Mouse (Mus musculus): ENCODE measurements at regions not wholly inside any gene's neighbourhood (a gene's known extent, or its start where the extent isn't known, plus 50 kb on each side); places are given as distances from the start of the nearest gene placed in this dataset.
"Not testable (repeated sequence)": the region's sequence is repeated elsewhere in the genome, so short reads cannot be mapped to it uniquely, and the experiment has no call there.

DNA sequence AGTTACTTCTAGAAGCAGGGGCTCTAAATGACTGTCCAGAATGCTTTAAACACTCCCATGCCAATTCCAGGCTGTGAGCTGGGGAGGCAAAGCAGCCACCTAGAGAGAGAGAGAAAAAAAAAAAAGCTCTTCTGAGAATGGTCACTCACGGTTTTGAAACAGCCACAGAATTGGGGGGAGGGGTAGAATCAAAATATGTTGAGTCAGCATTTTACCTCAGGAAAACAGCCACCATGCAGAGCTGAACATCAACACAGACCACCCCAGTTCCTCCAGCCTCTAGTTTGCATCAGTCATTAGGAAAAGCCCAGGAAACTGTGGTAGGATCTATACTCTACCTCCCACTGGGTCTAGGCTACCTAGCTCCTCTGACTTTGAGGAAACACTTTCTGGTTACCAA is 124.1 kb upstream of the Gm5150 start:
- ChIA-PET CTCF (interaction anchor here in 1 of 4 experiments (0.5 kb wide), 1 partner anchor 83 kb away, joined by 10 read pairs; no protein-coding TSS in a partner anchor), POLR2A (interaction anchor here in 1 of 4 experiments (0.6 kb wide), 1 partner anchor 54 kb away, joined by 3 read pairs; no protein-coding TSS in a partner anchor)

DNA sequence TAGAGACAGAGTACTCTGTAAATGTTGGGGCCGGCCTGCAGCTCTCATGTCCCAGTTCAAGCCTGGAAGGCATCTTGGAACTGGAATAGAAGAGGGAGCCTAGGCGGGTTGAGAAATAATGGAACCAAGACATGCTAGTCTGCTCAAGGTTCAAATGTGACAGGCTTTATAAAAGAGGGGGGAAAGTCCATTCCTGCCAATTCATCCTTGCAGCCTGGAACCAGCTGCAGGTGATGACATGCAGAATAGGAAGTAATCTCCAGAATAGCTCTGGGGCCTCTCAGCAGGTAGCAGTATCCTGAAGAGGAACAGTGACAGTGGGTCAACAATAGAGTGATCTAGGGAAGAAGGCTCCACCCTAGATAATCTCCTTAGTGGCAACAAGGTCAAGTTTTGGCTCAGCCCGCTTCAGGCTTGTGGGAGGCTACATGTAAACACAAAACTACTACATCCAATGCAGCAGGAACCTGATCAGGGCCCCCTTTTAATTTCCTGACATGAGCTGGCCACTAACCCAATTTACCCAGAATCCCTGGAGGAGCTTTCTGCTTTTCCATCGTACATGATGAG is 119.2 kb upstream of the Gm5150 start:
- CTCF ChIA-PET = not testable (repeated sequence)

DNA sequence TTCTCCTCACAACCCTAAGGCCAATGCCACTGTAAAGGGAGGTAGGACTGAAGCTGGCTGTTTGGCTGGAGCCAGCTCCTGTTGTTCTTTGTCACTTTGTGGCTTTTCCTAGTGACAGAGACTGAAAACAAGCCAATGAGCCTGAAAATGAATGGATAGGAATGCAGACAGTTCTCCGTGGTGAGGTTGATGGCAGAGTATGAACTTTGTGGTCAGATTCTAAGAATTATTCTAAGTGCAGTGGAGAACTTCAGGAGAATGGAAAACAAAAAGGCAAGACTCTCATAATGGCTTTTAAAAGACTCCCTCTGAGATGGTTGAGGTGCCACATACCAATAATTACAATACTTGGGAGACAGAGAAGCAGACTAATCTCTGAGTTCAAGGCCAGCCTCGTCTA is 109.7 kb upstream of the Gm5150 start:
- ChIA-PET POLR2A (no interaction called here), CTCF (no interaction called here)

More for the DNA sequence above, 119.2 kb upstream of the Gm5150 start:
- POLR2A ChIA-PET = not testable (repeated sequence)

DNA sequence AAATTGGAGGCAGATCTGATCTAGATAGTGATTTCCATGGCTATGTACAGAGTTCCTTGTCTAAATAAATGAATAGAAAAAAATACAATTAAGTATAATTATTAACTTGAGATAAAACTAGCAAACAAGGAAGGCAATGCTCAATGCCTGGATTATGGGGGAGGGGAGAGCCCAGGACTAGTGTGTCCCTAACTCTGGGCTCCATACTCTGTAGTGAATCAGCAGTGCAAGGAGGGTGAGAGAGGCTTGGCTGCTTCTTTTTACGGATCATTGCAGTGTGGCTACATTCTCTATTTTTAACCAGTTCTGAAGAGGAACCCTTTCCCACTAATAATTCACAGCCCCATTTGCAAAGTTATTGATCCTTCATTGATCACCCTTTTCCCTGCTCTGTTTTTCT is 101.3 kb upstream of the Gm5150 start:
- CTCF ChIA-PET = no interaction called here
- POLR2A ChIA-PET = no interaction called here

DNA sequence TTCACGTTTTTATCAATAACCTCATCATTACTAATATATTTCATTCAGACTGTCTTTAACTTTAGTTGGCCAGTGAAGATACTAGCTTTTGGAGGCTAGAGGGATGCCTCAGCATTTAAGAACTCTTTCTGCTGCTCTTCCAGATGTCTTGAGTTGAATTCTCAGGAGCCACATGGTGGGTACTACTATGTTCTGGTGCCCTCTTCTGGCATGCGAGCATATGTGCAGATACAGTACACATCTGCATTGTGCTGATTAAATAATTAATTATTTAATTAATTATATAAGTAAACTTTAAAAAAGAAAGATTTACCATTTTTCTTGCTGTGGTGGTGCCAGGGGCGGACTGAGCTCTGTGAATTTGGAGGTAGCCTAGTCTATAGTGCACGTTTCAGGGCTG is 98.8 kb upstream of the Gm5150 start:
- POLR2A ChIA-PET = no interaction called here
- CTCF ChIA-PET = no interaction called here

DNA sequence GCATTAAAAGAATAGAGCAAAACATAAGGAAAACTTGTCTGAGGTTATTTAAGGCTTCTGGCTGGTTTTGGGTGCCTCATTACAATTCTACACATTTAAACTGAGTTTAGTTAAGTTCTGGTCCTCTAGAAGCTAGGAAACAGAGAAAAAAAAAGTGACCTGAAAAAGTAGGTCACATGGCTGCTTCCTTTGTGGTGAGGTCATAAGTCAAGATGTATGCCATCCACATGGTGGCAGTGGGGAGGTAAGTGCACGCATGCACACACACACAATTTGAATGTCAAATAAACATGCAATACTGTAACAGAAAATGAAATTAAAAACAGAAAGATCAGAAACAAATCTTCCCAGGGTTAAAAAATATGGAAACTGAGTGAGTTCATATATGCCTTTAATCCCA is 96.9 kb upstream of the Gm5150 start:
- ChIA-PET POLR2A (no interaction called here), CTCF (interaction anchor here in 1 of 4 experiments (1.0 kb wide), 1 partner anchor 59 kb away, joined by 3 read pairs; no protein-coding TSS in a partner anchor)

DNA sequence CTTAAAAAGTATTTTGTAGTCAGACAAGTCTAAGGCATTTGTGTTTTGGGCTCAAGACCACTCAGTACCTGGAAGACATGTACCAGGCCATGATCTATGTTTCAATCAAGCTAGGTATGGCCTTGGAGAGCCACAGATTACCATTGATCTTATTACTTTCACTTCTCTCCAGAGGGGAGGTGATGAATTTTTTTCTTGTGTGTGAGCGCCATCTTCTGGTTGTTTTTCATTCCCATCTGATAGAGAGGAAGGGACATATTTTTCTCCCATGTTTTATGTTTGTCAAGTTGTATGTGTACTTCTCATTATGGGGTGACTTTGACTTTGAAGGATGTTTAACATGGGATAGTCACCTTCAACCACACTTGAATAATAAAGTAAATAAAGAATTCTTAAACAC is 80.3 kb upstream of the Gm5150 start:
- CTCF ChIA-PET = interaction anchor here in 1 of 4 experiments (0.6 kb wide), 1 partner anchor 59 kb away, joined by 4 read pairs; no protein-coding TSS in a partner anchor
- POLR2A ChIA-PET = no interaction called here

DNA sequence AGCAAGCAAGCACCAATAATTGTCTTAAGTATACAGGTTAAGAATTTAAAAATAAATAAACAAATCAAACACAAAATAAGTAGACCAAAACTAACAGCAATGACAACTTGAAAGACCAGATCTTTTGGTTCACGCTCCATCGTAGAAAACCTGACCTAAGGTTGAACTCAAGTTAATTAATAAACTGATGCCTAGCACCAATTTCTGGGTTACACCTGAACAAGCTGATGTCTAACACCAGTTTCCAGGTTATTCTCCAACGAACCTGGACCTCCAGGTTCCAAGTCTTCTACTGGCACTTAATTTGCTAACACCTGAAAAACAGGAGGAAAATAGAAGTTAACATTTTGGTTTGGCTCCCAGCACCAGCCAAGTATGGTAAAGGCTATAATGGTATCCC is 79.1 kb upstream of the Gm5150 start:
- POLR2A ChIA-PET = no interaction called here
- CTCF ChIA-PET = no interaction called here

DNA sequence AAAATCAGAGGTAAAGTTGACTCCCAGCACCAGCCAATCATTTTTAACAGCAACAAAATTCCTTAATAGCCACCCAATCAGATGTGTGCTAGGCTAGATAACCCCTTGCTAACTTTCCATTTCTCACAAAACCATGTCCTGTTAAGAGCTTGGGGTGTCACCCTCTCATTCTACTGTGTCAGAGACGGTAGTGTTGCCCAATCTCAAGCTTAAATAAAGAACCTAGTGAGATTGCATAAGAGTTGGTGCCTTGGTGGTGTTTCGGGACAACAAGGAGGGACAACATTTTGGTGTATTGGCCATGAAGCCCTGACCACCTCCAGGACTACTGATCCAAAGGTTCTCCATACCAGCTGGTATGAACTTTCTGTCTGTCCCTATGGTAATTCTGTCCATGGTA is 72.9 kb upstream of the Gm5150 start:
- ChIA-PET POLR2A (no interaction called here), CTCF (no interaction called here)

DNA sequence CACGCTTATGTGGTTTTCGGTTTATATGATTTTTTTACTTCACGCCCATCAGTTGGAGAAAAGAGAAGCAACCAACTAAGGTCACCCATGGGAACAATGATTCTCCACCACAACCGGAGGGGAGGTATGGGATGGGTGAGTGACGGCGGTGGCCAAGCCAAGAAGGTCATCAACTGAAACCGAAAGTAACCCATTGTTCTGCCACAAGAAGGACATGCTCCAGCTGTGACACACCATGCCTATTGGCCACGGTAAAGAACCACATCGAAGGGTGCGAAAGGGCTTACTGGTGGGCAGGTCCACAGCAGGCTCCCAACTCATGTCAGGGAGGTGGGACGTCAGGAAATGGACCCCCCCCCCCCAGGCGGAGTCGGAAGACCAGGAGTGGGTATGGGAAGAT is 65.7 kb upstream of the Gm5150 start:
- ChIA-PET POLR2A (no interaction called here), CTCF (no interaction called here)

DNA sequence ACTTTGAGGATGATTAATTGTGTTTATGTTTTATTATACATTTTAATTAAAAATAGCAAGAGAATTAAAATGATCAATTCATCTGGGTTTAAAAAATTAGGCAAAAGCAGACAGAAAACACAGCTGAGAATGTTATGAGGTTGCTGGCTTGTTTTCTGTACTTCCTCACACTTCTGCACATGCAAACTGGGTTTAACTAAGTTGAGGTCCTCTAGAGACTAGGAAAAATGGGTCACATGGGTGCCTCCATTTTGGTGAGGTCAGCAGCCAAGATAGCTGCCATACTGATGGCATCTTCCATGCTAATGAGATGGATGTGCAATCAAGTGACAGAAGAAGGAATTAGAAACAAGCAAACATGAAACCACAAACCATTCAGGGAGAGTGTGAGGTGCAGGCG is 64.7 kb upstream of the Gm5150 start:
- ChIA-PET POLR2A (no interaction called here), CTCF (no interaction called here)

DNA sequence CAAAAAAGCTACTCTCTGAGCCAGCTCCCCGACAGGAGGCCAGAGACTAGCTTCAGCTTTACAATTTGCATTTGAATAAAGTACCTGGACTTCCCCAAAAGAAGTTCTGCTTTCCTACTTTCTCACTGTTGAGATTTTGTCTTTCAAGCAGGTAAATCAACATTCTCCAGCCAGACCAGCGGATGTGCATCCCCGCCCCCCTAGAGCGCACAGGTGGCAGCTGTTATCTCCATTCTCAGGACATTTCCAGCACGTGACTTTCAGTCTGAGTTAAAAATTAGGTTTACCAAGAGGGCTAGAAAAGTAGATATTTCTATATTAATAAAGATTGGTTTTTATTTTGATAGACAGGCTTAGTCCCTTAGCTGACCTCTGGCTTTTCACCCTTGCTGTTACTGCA is 51.5 kb upstream of the Gm5150 start:
- CTCF ChIA-PET = interaction anchor here in 1 of 4 experiments (0.6 kb wide), 1 partner anchor 11 kb away, joined by 4 read pairs; no protein-coding TSS in a partner anchor
- POLR2A ChIA-PET = not testable (repeated sequence)
